Mouse (Mus musculus): ENCODE measurements around the gene Nhlrc1. TPM values are rescaled to one million over a fixed set of nuclear protein-coding genes. Genes with fewer than 3 reads are reported as not detected.

The Nhlrc1 gene
- polyA plus RNA-seq, 1 experiment, result not detected

DNA sequence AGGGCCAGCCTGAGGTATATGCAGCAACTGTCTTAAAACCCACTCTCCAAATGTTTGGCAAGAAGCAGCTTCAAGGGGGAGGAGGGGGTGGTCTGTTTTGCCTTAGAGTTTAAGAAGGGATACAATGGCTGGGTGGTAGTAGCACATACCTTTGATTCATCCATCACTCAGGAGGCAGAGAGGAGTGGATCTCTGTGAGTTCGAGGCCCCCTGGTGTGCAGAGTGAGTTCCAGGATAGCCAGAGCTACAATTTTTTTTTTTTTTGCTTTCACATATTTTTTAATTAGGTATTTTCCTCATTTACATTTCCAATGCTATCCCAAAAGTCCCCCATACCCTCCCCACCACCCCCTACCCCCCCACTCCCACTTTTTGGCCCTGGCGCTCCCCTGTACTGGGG lies 46.0 kb downstream of the Nhlrc1 start:
- no peak overlapping the region for H3K4me3 ChIP-seq (ENCODE audit: insufficient read depth, low read depth, low read length)
- no peaks in the 10 kb centered on the region for H3K4me1 ChIP-seq (ENCODE audit: control insufficient read depth, insufficient read depth, low read length)
- TF ChIP-seq POLR2A (IDR thresholded peaks at IDR 0.05; ENCODE audit: insufficient read depth, low read depth, low read length), result no peak
- no peak for TF ChIP-seq CTCF (IDR thresholded peaks at IDR 0.05; ENCODE audit: insufficient read depth, low read depth, low read length)
- 88% methylated on average over 2 of the region's 2 CpGs for WGBS
- no peak overlapping the region for H3K27ac ChIP-seq (ENCODE audit: insufficient read depth, low read depth, low read length)

DNA sequence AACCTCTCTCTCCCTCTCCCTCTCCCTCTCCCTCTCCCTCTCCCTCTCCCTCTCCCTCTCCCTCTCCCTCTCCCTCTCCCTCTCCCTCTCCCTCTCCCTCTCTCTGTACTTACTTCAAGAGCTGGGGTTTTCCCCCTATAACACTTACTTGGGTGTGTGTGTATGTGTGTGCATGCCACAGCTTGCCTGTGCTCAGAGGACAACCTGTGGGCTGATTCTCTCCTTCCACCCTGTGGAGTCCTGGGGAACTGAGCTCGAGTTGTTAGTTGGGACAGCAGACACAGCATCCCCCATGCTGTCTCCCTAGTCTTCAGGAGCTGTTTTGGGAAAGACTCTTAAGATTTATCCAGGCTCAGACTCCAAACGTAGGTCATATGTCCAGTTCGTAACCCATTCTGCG lies 47.3 kb downstream of the Nhlrc1 start:
- Histone ChIP-seq H3K4me3 (ENCODE audit: insufficient read depth, low read depth, low read length) (no peak overlapping the region), H3K27ac (ENCODE audit: insufficient read depth, low read depth, low read length) (no peak overlapping the region), H3K4me1 (ENCODE audit: control insufficient read depth, insufficient read depth, low read length) (no peaks in the 10 kb centered on the region)
- TF ChIP-seq POLR2A (IDR thresholded peaks at IDR 0.05; ENCODE audit: insufficient read depth, low read depth, low read length) (no peak), CTCF (IDR thresholded peaks at IDR 0.05; ENCODE audit: insufficient read depth, low read depth, low read length) (no peak)
- 79% methylated on average over 4 of the region's 4 CpGs for WGBS

Other genes with a start within 250 kb of the Nhlrc1 start
- not detected in 2 replicates for gene Kif13a, start 85.0 kb downstream of the Nhlrc1 start, polyA plus RNA-seq (2012; ENCODE audit: insufficient read depth, insufficient read length, low replicate concordance, missing spikeins)
- not detected in 2 replicates for gene Kdm1b, start 28.6 kb upstream of the Nhlrc1 start, polyA plus RNA-seq (2012; ENCODE audit: insufficient read depth, insufficient read length, low replicate concordance, missing spikeins)
- not detected in 2 replicates for gene Tpmt, start 29.9 kb upstream of the Nhlrc1 start, polyA plus RNA-seq (2012; ENCODE audit: insufficient read depth, insufficient read length, low replicate concordance, missing spikeins)
- 352 TPM in 1 of 2 replicates, not detected in the other for gene Dek, start 91.4 kb upstream of the Nhlrc1 start, polyA plus RNA-seq (2012; ENCODE audit: insufficient read depth, insufficient read length, low replicate concordance, missing spikeins)
- gene Rnf144b, start 107.8 kb upstream of the Nhlrc1 start, polyA plus RNA-seq (2012; ENCODE audit: insufficient read depth, insufficient read length, low replicate concordance, missing spikeins), result not detected in 2 replicates